Mouse (Mus musculus) heart, adult 2 months (tissue): Measurements from ENCODE around the gene H2-M10.4. TPM values are rescaled to one million over a fixed set of nuclear protein-coding genes. Genes with fewer than 3 reads are reported as not detected.
A peak's percentile ranks its signal among the peaks of the same experiment; 100 is the strongest.

ENCODE experiments used
- DNase-seq, 2 experiments: peaks; one replicate each; pipeline ENCODE4 v3.0.0; 2021
- H3K27ac ChIP-seq: fragments of 200-600 bp; 2 replicates; pipeline ENCODE4 v1.8.1; 2022
- H3K27me3 ChIP-seq: fragments of 200-500 bp; 2 replicates; pipeline ENCODE4 v1.6.1; 2012; ENCODE audit warnings: mild to moderate bottlenecking, low read length, inconsistent platforms, mixed read lengths; ENCODE audit not compliant: control insufficient read depth, insufficient read depth
- H3K36me3 ChIP-seq: fragments of 200-500 bp; 2 replicates; pipeline ENCODE4 v1.6.1; 2012; ENCODE audit warnings: low read length, inconsistent platforms; ENCODE audit not compliant: control insufficient read depth, insufficient read depth
- H3K4me1 ChIP-seq: fragments of 200-500 bp; 2 replicates; pipeline ENCODE4 v1.6.1; 2011; ENCODE audit warnings: low read length; ENCODE audit not compliant: control insufficient read depth, insufficient read depth
- H3K4me3 ChIP-seq: fragments of 200-600 bp; 2 replicates; pipeline ENCODE4 v1.8.1; 2022
- H3K79me2 ChIP-seq: fragments of 200-500 bp; replicated peaks from 2 replicates; pipeline ENCODE4 v1.6.1; 2012; ENCODE audit warnings: mild to moderate bottlenecking, inconsistent platforms, low read length, moderate library complexity, mixed read lengths; ENCODE audit not compliant: control insufficient read depth, insufficient read depth
- H3K9ac ChIP-seq: fragments of 200-500 bp; 2 replicates; pipeline ENCODE4 v1.6.1; 2012; ENCODE audit warnings: low read depth, mild to moderate bottlenecking, control low read depth, inconsistent platforms, low read length, mixed read lengths
- CTCF ChIP-seq: fragments of 200-600 bp; IDR thresholded peaks from 2 replicates; pipeline ENCODE4 v1.8.1; 2022; ENCODE audit warnings: antibody characterized with exemption, mild to moderate bottlenecking, moderate library complexity
- EP300 ChIP-seq: fragments of 200-500 bp; IDR thresholded peaks from 2 replicates; pipeline ENCODE4 v1.6.1; 2011; ENCODE audit warnings: low read depth, low read length, control low read depth; ENCODE audit not compliant: insufficient read depth
- POLR2A ChIP-seq: fragments of 200-500 bp; IDR thresholded peaks from 2 replicates; pipeline ENCODE4 v1.6.1; 2011; ENCODE audit warnings: mild to moderate bottlenecking, low read depth, low read length, control low read depth; ENCODE audit not compliant: insufficient read depth
- WGBS: fragments of 180-500 bp; shearing (Covaris S2); methylation state at CpG from one replicate; pipeline ENCODE4 v1.1.7; 2018; 5-methylcytosine and 5-hydroxymethylcytosine counted together
- intact Hi-C: fragments of 180-260 bp; cut with DNase I; formaldehyde crosslinking; loops from one replicate; pipeline ENCODE4 v1.15.1; 2025
- polyA plus RNA-seq: library from polyadenylated mRNA; depleted of rRNA; stranded (reverse); fragments of >200 nt; gene quantifications from 2 replicates; pipeline ENCODE4 v1.2.3, GENCODE M21; 2012; rRNA removed
- total RNA-seq, 2 experiments: library from RNA; stranded (reverse); gene quantifications; 2 replicates each; pipeline ENCODE4 v1.2.3; 2021

H2-M10.4 gene
- total and polyA plus RNA-seq, 3 experiments = not detected

GRCm38 (mm10) chr17:36456260-36456659 lies 5.9 kb downstream of the H2-M10.4 start:
- WGBS = 59% methylated on average over 4 of the region's 4 CpGs
- TF ChIP-seq CTCF (no peak), EP300 (no peak), POLR2A (no peak)
- H3K79me2 ChIP-seq = no peaks in the 10 kb centered on the region
- no peak for DNase-seq
- intact Hi-C loops = no loop called here
- H3K9ac ChIP-seq = no peak overlapping the region
- H3K4me3 ChIP-seq = no peak overlapping the region
- H3K27me3 ChIP-seq = no peaks in the 10 kb centered on the region
- no peak overlapping the region for H3K27ac ChIP-seq
- H3K4me1 ChIP-seq = no peaks in the 10 kb centered on the region
- no peaks in the 10 kb centered on the region for H3K36me3 ChIP-seq

- intact Hi-C loops = no loop called here
- 53% methylated on average over 2 of the region's 2 CpGs for WGBS
- H3K27me3 ChIP-seq = no peaks in the 10 kb centered on the region
- H3K27ac ChIP-seq = no peak overlapping the region
- H3K4me1 ChIP-seq = no peaks in the 10 kb centered on the region
- H3K4me3 ChIP-seq = no peak overlapping the region
- no peaks in the 10 kb centered on the region for H3K36me3 ChIP-seq
- no peaks in the 10 kb centered on the region for H3K79me2 ChIP-seq
- no peak overlapping the region for H3K9ac ChIP-seq
- TF ChIP-seq POLR2A (no peak), CTCF (no peak), EP300 (no peak)
- DNase-seq = no peak
Observed at GRCm38 (mm10) chr17:36431411-36431810, 30.7 kb downstream of the H2-M10.4 start.

- Histone ChIP-seq H3K27ac (no peak overlapping the region), H3K36me3 (no peaks in the 10 kb centered on the region), H3K27me3 (no peaks in the 10 kb centered on the region), H3K4me1 (no peaks in the 10 kb centered on the region), H3K79me2 (no peaks in the 10 kb centered on the region), H3K4me3 (no peak overlapping the region), H3K9ac (no peak overlapping the region)
- peak; percentile 88 for TF ChIP-seq CTCF
- TF ChIP-seq POLR2A = no peak
- 19% methylated on average over 4 of the region's 4 CpGs for WGBS
- no peak for DNase-seq
- intact Hi-C loops = loop anchor here (1.0 to 2.0 kb wide), 2 partner anchors 60 to 109 kb away; no protein-coding TSS in a partner anchor
Observed at GRCm38 (mm10) chr17:36418091-36418754, 43.9 kb downstream of the H2-M10.4 start.

- H3K4me1 ChIP-seq = no peaks in the 10 kb centered on the region
- no peak overlapping the region for H3K27ac ChIP-seq
- no peak for DNase-seq
- H3K27me3 ChIP-seq = no peaks in the 10 kb centered on the region
- TF ChIP-seq EP300 (no peak), CTCF (no peak), POLR2A (no peak)
- no peaks in the 10 kb centered on the region for H3K79me2 ChIP-seq
- H3K4me3 ChIP-seq = no peak overlapping the region
- H3K36me3 ChIP-seq = no peaks in the 10 kb centered on the region
- 38% methylated on average over 2 of the region's 2 CpGs for WGBS
- H3K9ac ChIP-seq = no peak overlapping the region
- intact Hi-C loops = no loop called here
Observed at GRCm38 (mm10) chr17:36417416-36417815, 44.7 kb downstream of the H2-M10.4 start.

GRCm38 (mm10) chr17:36415407-36415806 lies 46.7 kb downstream of the H2-M10.4 start:
- Histone ChIP-seq H3K27me3 (no peaks in the 10 kb centered on the region), H3K9ac (no peak overlapping the region), H3K27ac (no peak overlapping the region), H3K79me2 (no peaks in the 10 kb centered on the region), H3K4me1 (no peaks in the 10 kb centered on the region), H3K4me3 (no peak overlapping the region), H3K36me3 (no peaks in the 10 kb centered on the region)
- intact Hi-C loops = no loop called here
- TF ChIP-seq CTCF (no peak), POLR2A (no peak), EP300 (no peak)
- WGBS = 31% methylated on average over 1 of the region's 1 CpGs
- DNase-seq = no peak

- TF ChIP-seq POLR2A = no peak
- no peak for TF ChIP-seq CTCF
- no peak for TF ChIP-seq EP300
- no peak overlapping the region for H3K27ac ChIP-seq
- H3K4me3 ChIP-seq = no peak overlapping the region
- DNase-seq = no peak
- H3K4me1 ChIP-seq = no peaks in the 10 kb centered on the region
- no peak overlapping the region for H3K9ac ChIP-seq
- 67% methylated on average over 1 of the region's 1 CpGs for WGBS
- no peaks in the 10 kb centered on the region for H3K27me3 ChIP-seq
- H3K79me2 ChIP-seq = no peaks in the 10 kb centered on the region
- intact Hi-C loops = no loop called here
- H3K36me3 ChIP-seq = no peaks in the 10 kb centered on the region
Observed at GRCm38 (mm10) chr17:36414361-36414760, 47.8 kb downstream of the H2-M10.4 start.

Other genes with a start within 250 kb of the H2-M10.4 start
- gene Rpp21, start 204.3 kb downstream of the H2-M10.4 start, total RNA-seq = 10 to 100 TPM; 35.5 to 43.8 TPM
- 49.8 and 59.1 TPM in 2 replicates for gene Rpp21, start 204.3 kb downstream of the H2-M10.4 start, polyA plus RNA-seq
- 1 to 10 TPM; 6.7 to 7.6 TPM for gene Trim39, start 190.1 kb downstream of the H2-M10.4 start, total RNA-seq
- gene Trim39, start 190.1 kb downstream of the H2-M10.4 start, polyA plus RNA-seq = 6.0 and 8.7 TPM in 2 replicates
- not detected for gene H2-M10.2, start 175.8 kb downstream of the H2-M10.4 start, total RNA-seq
- gene H2-M10.2, start 175.8 kb downstream of the H2-M10.4 start, polyA plus RNA-seq = not detected in 2 replicates
- not detected for gene H2-M10.1, start 136.2 kb downstream of the H2-M10.4 start, total RNA-seq
- not detected in 2 replicates for gene H2-M10.1, start 136.2 kb downstream of the H2-M10.4 start, polyA plus RNA-seq
- not detected for gene H2-M10.3, start 93.9 kb downstream of the H2-M10.4 start, total RNA-seq
- gene H2-M10.3, start 93.9 kb downstream of the H2-M10.4 start, polyA plus RNA-seq = not detected in 2 replicates
- not detected for gene H2-M11, start 84.7 kb upstream of the H2-M10.4 start, total RNA-seq
- gene H2-M11, start 84.7 kb upstream of the H2-M10.4 start, polyA plus RNA-seq = not detected in 2 replicates
- gene H2-M9, start 180.3 kb upstream of the H2-M10.4 start, total RNA-seq = not detected
- 0.20 TPM in 1 of 2 replicates, not detected in the other for gene H2-M9, start 180.3 kb upstream of the H2-M10.4 start, polyA plus RNA-seq
- not detected for gene H2-M1, start 209.9 kb upstream of the H2-M10.4 start, total RNA-seq
- not detected in 2 replicates for gene H2-M1, start 209.9 kb upstream of the H2-M10.4 start, polyA plus RNA-seq